Mouse (Mus musculus): Measurements from ENCODE around the gene Tmed9.

DNA sequence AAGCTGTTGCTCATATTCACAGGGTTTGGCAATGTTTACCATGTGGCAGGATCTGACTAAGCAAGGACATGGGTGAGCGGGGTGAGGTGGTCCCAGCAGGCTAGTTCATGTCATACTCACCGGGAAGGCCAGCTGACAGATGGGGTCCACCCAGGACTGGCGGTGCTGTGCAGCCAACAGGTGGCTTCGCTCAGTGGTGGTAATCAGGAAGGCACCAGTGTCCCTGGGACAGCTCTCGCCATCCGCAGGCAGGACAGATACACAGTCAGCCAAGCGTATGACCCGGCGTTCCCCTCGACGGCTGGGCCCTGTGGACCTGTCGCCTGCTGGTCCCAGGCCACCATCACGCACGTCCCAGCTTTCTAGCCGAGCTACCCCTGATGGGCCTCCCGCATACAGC is 46.3 kb upstream of the Tmed9 start:
- TF ChIP-seq CTCF (IDR thresholded peaks at IDR 0.05; ENCODE audit: low read depth) (no peak), EP300 (optimal IDR thresholded peaks at IDR 0.05) (no peak)
